Mouse (Mus musculus): ENCODE measurements at regions not wholly inside any gene's neighbourhood (a gene's known extent, or its start where the extent isn't known, plus 50 kb on each side); places are given as distances from the start of the nearest gene placed in this dataset.

GRCm38 (mm10) chr1:157721946-157722345 lies 215.4 kb downstream of the Sec16b start:
- H3K27me3 ChIP-seq (ENCODE audit: control insufficient read depth, insufficient read depth, low read length), result no peaks in the 10 kb centered on the region
- 88% methylated on average over 5 of the region's 5 CpGs for WGBS
- no peak for ATAC-seq (ENCODE audit: insufficient read depth, low FRiP score)
- H3K36me3 ChIP-seq (ENCODE audit: control insufficient read depth, insufficient read depth, low read length), result no peaks in the 10 kb centered on the region
- H3K4me3 ChIP-seq (replicated peaks; ENCODE audit: low read length), result no peak overlapping the region
- H3K4me1 ChIP-seq (ENCODE audit: control insufficient read depth, insufficient read depth, low read length), result no peaks in the 10 kb centered on the region; the same call in 1 of the 2 replicates
- H3K9me3 ChIP-seq (replicated peaks; ENCODE audit: control insufficient read depth, low read length), result no peaks in the 10 kb centered on the region
- no peak overlapping the region for H3K9ac ChIP-seq (ENCODE audit: low read length)
- no peak overlapping the region for H3K4me2 ChIP-seq (ENCODE audit: low read depth, low read length)
- H3K27ac ChIP-seq (ENCODE audit: low read length), result no peak overlapping the region

- H3K27ac ChIP-seq (ENCODE audit: low read length), result no peak overlapping the region
- H3K4me1 ChIP-seq (ENCODE audit: control insufficient read depth, insufficient read depth, low read length), result no peaks in the 10 kb centered on the region
- H3K27me3 ChIP-seq (ENCODE audit: control insufficient read depth, insufficient read depth, low read length), result no peaks in the 10 kb centered on the region
- H3K9me3 ChIP-seq (replicated peaks; ENCODE audit: control insufficient read depth, low read length), result no peaks in the 10 kb centered on the region
- H3K4me2 ChIP-seq (ENCODE audit: low read depth, low read length), result no peak overlapping the region
- ATAC-seq (ENCODE audit: insufficient read depth, low FRiP score), result no peak
- H3K36me3 ChIP-seq (ENCODE audit: control insufficient read depth, insufficient read depth, low read length), result no peaks in the 10 kb centered on the region
- no peak overlapping the region for H3K9ac ChIP-seq (ENCODE audit: low read length)
- WGBS, result 80% methylated on average over 1 of the region's 1 CpGs
- H3K4me3 ChIP-seq (replicated peaks; ENCODE audit: low read length), result no peak overlapping the region
Observed at GRCm38 (mm10) chr1:157731124-157731523, 224.6 kb downstream of the Sec16b start.

GRCm38 (mm10) chr1:157740725-157741665 lies 234.5 kb downstream of the Sec16b start:
- Histone ChIP-seq H3K9ac (ENCODE audit: low read length) (no peak overlapping the region), H3K4me2 (ENCODE audit: low read depth, low read length) (no peak overlapping the region), H3K4me1 (ENCODE audit: control insufficient read depth, insufficient read depth, low read length) (no peaks in the 10 kb centered on the region), H3K27ac (ENCODE audit: low read length) (no peak overlapping the region), H3K27me3 (ENCODE audit: control insufficient read depth, insufficient read depth, low read length) (no peaks in the 10 kb centered on the region), H3K9me3 (replicated peaks; ENCODE audit: control insufficient read depth, low read length) (no peaks in the 10 kb centered on the region), H3K36me3 (ENCODE audit: control insufficient read depth, insufficient read depth, low read length) (no peaks in the 10 kb centered on the region), H3K4me3 (replicated peaks; ENCODE audit: low read length) (no peak overlapping the region)
- WGBS, result 58% methylated on average over 13 of the region's 13 CpGs
- no peak for ATAC-seq (ENCODE audit: insufficient read depth, low FRiP score)

GRCm38 (mm10) chr1:157745611-157746010 lies 239.1 kb downstream of the Sec16b start:
- Histone ChIP-seq H3K27ac (ENCODE audit: low read length) (no peak overlapping the region), H3K9me3 (replicated peaks; ENCODE audit: control insufficient read depth, low read length) (no peaks in the 10 kb centered on the region), H3K27me3 (ENCODE audit: control insufficient read depth, insufficient read depth, low read length) (no peaks in the 10 kb centered on the region), H3K36me3 (ENCODE audit: control insufficient read depth, insufficient read depth, low read length) (no peaks in the 10 kb centered on the region), H3K9ac (ENCODE audit: low read length) (no peak overlapping the region), H3K4me3 (replicated peaks; ENCODE audit: low read length) (no peak overlapping the region), H3K4me2 (ENCODE audit: low read depth, low read length) (no peak overlapping the region), H3K4me1 (ENCODE audit: control insufficient read depth, insufficient read depth, low read length) (no peaks in the 10 kb centered on the region)
- ATAC-seq (ENCODE audit: insufficient read depth, low FRiP score), result no peak

- Histone ChIP-seq H3K4me2 (ENCODE audit: low read depth, low read length) (no peak overlapping the region), H3K27me3 (ENCODE audit: control insufficient read depth, insufficient read depth, low read length) (no peaks in the 10 kb centered on the region), H3K4me1 (ENCODE audit: control insufficient read depth, insufficient read depth, low read length) (no peaks in the 10 kb centered on the region), H3K9ac (ENCODE audit: low read length) (no peak overlapping the region), H3K27ac (ENCODE audit: low read length) (no peak overlapping the region), H3K9me3 (replicated peaks; ENCODE audit: control insufficient read depth, low read length) (no peaks in the 10 kb centered on the region), H3K4me3 (replicated peaks; ENCODE audit: low read length) (no peak overlapping the region), H3K36me3 (ENCODE audit: control insufficient read depth, insufficient read depth, low read length) (no peaks in the 10 kb centered on the region)
- WGBS, result 19% methylated on average over 10 of the region's 10 CpGs
- no peak for ATAC-seq (ENCODE audit: insufficient read depth, low FRiP score)
Observed at GRCm38 (mm10) chr1:157755015-157755649, 248.6 kb downstream of the Sec16b start.

GRCm38 (mm10) chr1:157756977-157757376 lies 250.4 kb downstream of the Sec16b start:
- no peaks in the 10 kb centered on the region for H3K36me3 ChIP-seq (ENCODE audit: control insufficient read depth, insufficient read depth, low read length)

GRCm38 (mm10) chr1:157758337-157758736 lies 251.8 kb downstream of the Sec16b start:
- Histone ChIP-seq H3K27me3 (ENCODE audit: control insufficient read depth, insufficient read depth, low read length) (no peaks in the 10 kb centered on the region), H3K4me2 (ENCODE audit: low read depth, low read length) (no peak overlapping the region), H3K36me3 (ENCODE audit: control insufficient read depth, insufficient read depth, low read length) (no peaks in the 10 kb centered on the region), H3K4me1 (ENCODE audit: control insufficient read depth, insufficient read depth, low read length) (no peaks in the 10 kb centered on the region), H3K9me3 (replicated peaks; ENCODE audit: control insufficient read depth, low read length) (no peaks in the 10 kb centered on the region), H3K9ac (ENCODE audit: low read length) (no peak overlapping the region), H3K27ac (ENCODE audit: low read length) (no peak overlapping the region), H3K4me3 (replicated peaks; ENCODE audit: low read length) (no peak overlapping the region)
- 94% methylated on average over 1 of the region's 1 CpGs for WGBS
- no peak for ATAC-seq (ENCODE audit: insufficient read depth, low FRiP score)

More at GRCm38 (mm10) chr1:157756977-157757376, 250.4 kb downstream of the Sec16b start:
- Histone ChIP-seq H3K27ac (ENCODE audit: low read length) (no peak overlapping the region), H3K9ac (ENCODE audit: low read length) (no peak overlapping the region), H3K9me3 (replicated peaks; ENCODE audit: control insufficient read depth, low read length) (no peaks in the 10 kb centered on the region), H3K4me1 (ENCODE audit: control insufficient read depth, insufficient read depth, low read length) (no peaks in the 10 kb centered on the region), H3K4me3 (replicated peaks; ENCODE audit: low read length) (no peak overlapping the region), H3K27me3 (ENCODE audit: control insufficient read depth, insufficient read depth, low read length) (no peaks in the 10 kb centered on the region), H3K4me2 (ENCODE audit: low read depth, low read length) (no peak overlapping the region)
- WGBS, result 86% methylated on average over 3 of the region's 3 CpGs
- ATAC-seq (ENCODE audit: insufficient read depth, low FRiP score), result no peak

GRCm38 (mm10) chr1:157768201-157768600 lies 261.7 kb downstream of the Sec16b start:
- 33% methylated on average over 6 of the region's 6 CpGs for WGBS
- Histone ChIP-seq H3K36me3 (ENCODE audit: control insufficient read depth, insufficient read depth, low read length) (no peaks in the 10 kb centered on the region), H3K27ac (ENCODE audit: low read length) (no peak overlapping the region), H3K4me3 (replicated peaks; ENCODE audit: low read length) (no peak overlapping the region), H3K4me1 (ENCODE audit: control insufficient read depth, insufficient read depth, low read length) (no peaks in the 10 kb centered on the region), H3K4me2 (ENCODE audit: low read depth, low read length) (no peak overlapping the region), H3K27me3 (ENCODE audit: control insufficient read depth, insufficient read depth, low read length) (no peaks in the 10 kb centered on the region), H3K9me3 (replicated peaks; ENCODE audit: control insufficient read depth, low read length) (no peaks in the 10 kb centered on the region), H3K9ac (ENCODE audit: low read length) (no peak overlapping the region)
- ATAC-seq (ENCODE audit: insufficient read depth, low FRiP score), result no peak

GRCm38 (mm10) chr1:157797711-157798110 lies 291.2 kb downstream of the Sec16b start:
- Histone ChIP-seq H3K27me3 (ENCODE audit: control insufficient read depth, insufficient read depth, low read length) (no peaks in the 10 kb centered on the region), H3K27ac (ENCODE audit: low read length) (no peak overlapping the region), H3K36me3 (ENCODE audit: control insufficient read depth, insufficient read depth, low read length) (no peaks in the 10 kb centered on the region), H3K9ac (ENCODE audit: low read length) (no peak overlapping the region), H3K4me2 (ENCODE audit: low read depth, low read length) (no peak overlapping the region), H3K4me1 (ENCODE audit: control insufficient read depth, insufficient read depth, low read length) (peaks cover 2% of the 10 kb centered on the region; the same call in 1 of the 2 replicates), H3K4me3 (replicated peaks; ENCODE audit: low read length) (no peak overlapping the region), H3K9me3 (replicated peaks; ENCODE audit: control insufficient read depth, low read length) (no peaks in the 10 kb centered on the region)
- no peak for ATAC-seq (ENCODE audit: insufficient read depth, low FRiP score)
- WGBS, result 86% methylated on average over 7 of the region's 7 CpGs

All from stomach, embryonic 16.5 days (tissue).